Mouse (Mus musculus): ENCODE data around the gene Asic4. TPM values are rescaled to one million over a fixed set of nuclear protein-coding genes. Genes with fewer than 3 reads are reported as not detected.

The Asic4 gene
- polyA plus RNA-seq, 1 experiment from 2014 or later = 1.3 TPM

- Histone ChIP-seq H3K27ac (ENCODE audit: low read length) (no peak overlapping the region), H3K4me2 (ENCODE audit: low read depth, low read length) (peak overlapping the region; percentile 67), H3K4me3 (replicated peaks; ENCODE audit: low read length) (peak overlapping the region; percentile 51), H3K9me3 (replicated peaks; ENCODE audit: control insufficient read depth, low read length) (no peaks in the 10 kb centered on the region), H3K27me3 (ENCODE audit: control insufficient read depth, insufficient read depth, low read length) (peaks cover 35% of the 10 kb centered on the region), H3K36me3 (ENCODE audit: control insufficient read depth, insufficient read depth, low read length) (peaks cover 9% of the 10 kb centered on the region; the same call in 1 of the 2 replicates), H3K4me1 (ENCODE audit: control insufficient read depth, insufficient read depth, low read length) (peaks cover 6% of the 10 kb centered on the region; the same call in 1 of the 2 replicates), H3K9ac (ENCODE audit: low read length) (peak overlapping the region; percentile 54; the same call in 1 of the 2 replicates)
- WGBS = 3% methylated on average over 13 of the region's 13 CpGs
- peak; percentile 23; the same call in 1 of the 2 replicates for ATAC-seq (ENCODE audit: insufficient read depth, low FRiP score)
Observed at GRCm38 (mm10) chr1:75487040-75487404, 36.8 kb downstream of the Asic4 start.

- H3K4me3 ChIP-seq (replicated peaks; ENCODE audit: low read length) = peak overlapping the region; percentile 51
- H3K27ac ChIP-seq (ENCODE audit: low read length) = no peak overlapping the region
- peaks cover 6% of the 10 kb centered on the region; the same call in 1 of the 2 replicates for H3K4me1 ChIP-seq (ENCODE audit: control insufficient read depth, insufficient read depth, low read length)
- WGBS = under 1% methylated on average over 60 of the region's 62 CpGs
- peaks cover 9% of the 10 kb centered on the region; the same call in 1 of the 2 replicates for H3K36me3 ChIP-seq (ENCODE audit: control insufficient read depth, insufficient read depth, low read length)
- peaks cover 30% of the 10 kb centered on the region for H3K27me3 ChIP-seq (ENCODE audit: control insufficient read depth, insufficient read depth, low read length)
- peak overlapping the region; percentile 54; the same call in 1 of the 2 replicates for H3K9ac ChIP-seq (ENCODE audit: low read length)
- peak; percentile 67 for ATAC-seq (ENCODE audit: insufficient read depth, low FRiP score)
- no peaks in the 10 kb centered on the region for H3K9me3 ChIP-seq (replicated peaks; ENCODE audit: control insufficient read depth, low read length)
- H3K4me2 ChIP-seq (ENCODE audit: low read depth, low read length) = peak overlapping the region; percentile 67
Observed at GRCm38 (mm10) chr1:75487405-75488161, 37.3 kb downstream of the Asic4 start.

- WGBS = 83% methylated on average over 34 of the region's 34 CpGs
- H3K4me1 ChIP-seq (ENCODE audit: control insufficient read depth, insufficient read depth, low read length) = peaks cover 6% of the 10 kb centered on the region; the same call in 1 of the 2 replicates
- no peak overlapping the region for H3K9ac ChIP-seq (ENCODE audit: low read length)
Observed at GRCm38 (mm10) chr1:75490785-75491551, 40.7 kb downstream of the Asic4 start.

GRCm38 (mm10) chr1:75492579-75493170 lies 42.4 kb downstream of the Asic4 start:
- no peaks in the 10 kb centered on the region for H3K9me3 ChIP-seq (replicated peaks; ENCODE audit: control insufficient read depth, low read length)
- peaks cover 16% of the 10 kb centered on the region for H3K36me3 ChIP-seq (ENCODE audit: control insufficient read depth, insufficient read depth, low read length)
- H3K27me3 ChIP-seq (ENCODE audit: control insufficient read depth, insufficient read depth, low read length) = no peaks in the 10 kb centered on the region
- 63% methylated on average over 24 of the region's 24 CpGs for WGBS
- no peak overlapping the region for H3K4me3 ChIP-seq (replicated peaks; ENCODE audit: low read length)
- no peak for ATAC-seq (ENCODE audit: insufficient read depth, low FRiP score)
- H3K4me2 ChIP-seq (ENCODE audit: low read depth, low read length) = no peak overlapping the region
- no peaks in the 10 kb centered on the region; the same call in 1 of the 2 replicates for H3K4me1 ChIP-seq (ENCODE audit: control insufficient read depth, insufficient read depth, low read length)
- no peak overlapping the region for H3K27ac ChIP-seq (ENCODE audit: low read length)
- no peak overlapping the region for H3K9ac ChIP-seq (ENCODE audit: low read length)

More at GRCm38 (mm10) chr1:75490785-75491551, 40.7 kb downstream of the Asic4 start:
- Histone ChIP-seq H3K27me3 (ENCODE audit: control insufficient read depth, insufficient read depth, low read length) (peaks cover 8% of the 10 kb centered on the region), H3K9me3 (replicated peaks; ENCODE audit: control insufficient read depth, low read length) (no peaks in the 10 kb centered on the region), H3K4me3 (replicated peaks; ENCODE audit: low read length) (no peak overlapping the region), H3K27ac (ENCODE audit: low read length) (no peak overlapping the region), H3K36me3 (ENCODE audit: control insufficient read depth, insufficient read depth, low read length) (peaks cover 11% of the 10 kb centered on the region; the same call in 1 of the 2 replicates), H3K4me2 (ENCODE audit: low read depth, low read length) (no peak overlapping the region)
- no peak for ATAC-seq (ENCODE audit: insufficient read depth, low FRiP score)

- H3K9me3 ChIP-seq (replicated peaks; ENCODE audit: control insufficient read depth, low read length) = no peaks in the 10 kb centered on the region
- H3K36me3 ChIP-seq (ENCODE audit: control insufficient read depth, insufficient read depth, low read length) = peaks cover 29% of the 10 kb centered on the region
- no peaks in the 10 kb centered on the region for H3K27me3 ChIP-seq (ENCODE audit: control insufficient read depth, insufficient read depth, low read length)
- H3K4me3 ChIP-seq (replicated peaks; ENCODE audit: low read length) = no peak overlapping the region
- H3K27ac ChIP-seq (ENCODE audit: low read length) = no peak overlapping the region
- 44% methylated on average over 12 of the region's 12 CpGs for WGBS
- peak; percentile 51; the same call in 1 of the 2 replicates for ATAC-seq (ENCODE audit: insufficient read depth, low FRiP score)
- no peaks in the 10 kb centered on the region for H3K4me1 ChIP-seq (ENCODE audit: control insufficient read depth, insufficient read depth, low read length)
- H3K9ac ChIP-seq (ENCODE audit: low read length) = no peak overlapping the region
- H3K4me2 ChIP-seq (ENCODE audit: low read depth, low read length) = no peak overlapping the region
Observed at GRCm38 (mm10) chr1:75494878-75495548, 44.8 kb downstream of the Asic4 start.

- Histone ChIP-seq H3K27me3 (ENCODE audit: control insufficient read depth, insufficient read depth, low read length) (no peaks in the 10 kb centered on the region), H3K9me3 (replicated peaks; ENCODE audit: control insufficient read depth, low read length) (no peaks in the 10 kb centered on the region), H3K4me1 (ENCODE audit: control insufficient read depth, insufficient read depth, low read length) (peaks cover 11% of the 10 kb centered on the region), H3K27ac (ENCODE audit: low read length) (no peak overlapping the region), H3K4me2 (ENCODE audit: low read depth, low read length) (no peak overlapping the region), H3K4me3 (replicated peaks; ENCODE audit: low read length) (no peak overlapping the region), H3K36me3 (ENCODE audit: control insufficient read depth, insufficient read depth, low read length) (peaks cover 39% of the 10 kb centered on the region), H3K9ac (ENCODE audit: low read length) (no peak overlapping the region)
- ATAC-seq (ENCODE audit: insufficient read depth, low FRiP score) = no peak
- 76% methylated on average over 4 of the region's 4 CpGs for WGBS
Observed at GRCm38 (mm10) chr1:75498897-75499296, 48.7 kb downstream of the Asic4 start.

GRCm38 (mm10) chr1:75499441-75499840 lies 49.2 kb downstream of the Asic4 start:
- Histone ChIP-seq H3K4me2 (ENCODE audit: low read depth, low read length) (no peak overlapping the region), H3K36me3 (ENCODE audit: control insufficient read depth, insufficient read depth, low read length) (peaks cover 39% of the 10 kb centered on the region), H3K4me3 (replicated peaks; ENCODE audit: low read length) (no peak overlapping the region), H3K27ac (ENCODE audit: low read length) (no peak overlapping the region), H3K9me3 (replicated peaks; ENCODE audit: control insufficient read depth, low read length) (no peaks in the 10 kb centered on the region), H3K27me3 (ENCODE audit: control insufficient read depth, insufficient read depth, low read length) (no peaks in the 10 kb centered on the region), H3K9ac (ENCODE audit: low read length) (no peak overlapping the region), H3K4me1 (ENCODE audit: control insufficient read depth, insufficient read depth, low read length) (peaks cover 16% of the 10 kb centered on the region)
- WGBS = 80% methylated on average over 7 of the region's 7 CpGs
- no peak for ATAC-seq (ENCODE audit: insufficient read depth, low FRiP score)

- Histone ChIP-seq H3K27me3 (ENCODE audit: control insufficient read depth, insufficient read depth, low read length) (no peaks in the 10 kb centered on the region), H3K4me2 (ENCODE audit: low read depth, low read length) (no peak overlapping the region), H3K9me3 (replicated peaks; ENCODE audit: control insufficient read depth, low read length) (no peaks in the 10 kb centered on the region), H3K36me3 (ENCODE audit: control insufficient read depth, insufficient read depth, low read length) (peaks cover 32% of the 10 kb centered on the region), H3K27ac (ENCODE audit: low read length) (no peak overlapping the region), H3K9ac (ENCODE audit: low read length) (no peak overlapping the region), H3K4me1 (ENCODE audit: control insufficient read depth, insufficient read depth, low read length) (peaks cover 24% of the 10 kb centered on the region), H3K4me3 (replicated peaks; ENCODE audit: low read length) (no peak overlapping the region)
- WGBS = 92% methylated on average over 9 of the region's 9 CpGs
- ATAC-seq (ENCODE audit: insufficient read depth, low FRiP score) = no peak
Observed at GRCm38 (mm10) chr1:75501905-75502304, 51.7 kb downstream of the Asic4 start.
